Mouse (Mus musculus) T-cell, adult 66 days (primary cell): ENCODE measurements around the gene Zfyve26. TPM values are rescaled to one million over a fixed set of nuclear protein-coding genes. Genes with fewer than 3 reads are reported as not detected.

Source experiments
- total RNA-seq, 2 experiments: library from RNA; stranded (reverse); gene quantifications; 3 replicates in 1 of 2; 4 replicates in 1 of 2; pipeline ENCODE4 v1.2.4; 2023

The Zfyve26 gene
- 10 to 100 TPM; 78.1 to 80.6 TPM for total RNA-seq

GRCm38 (mm10) chr12:79296126-79296816 lies at the start of gene Zfyve26:
TSS of gene Zfyve26 (minus strand) at chr12:79296304.

DNA sequence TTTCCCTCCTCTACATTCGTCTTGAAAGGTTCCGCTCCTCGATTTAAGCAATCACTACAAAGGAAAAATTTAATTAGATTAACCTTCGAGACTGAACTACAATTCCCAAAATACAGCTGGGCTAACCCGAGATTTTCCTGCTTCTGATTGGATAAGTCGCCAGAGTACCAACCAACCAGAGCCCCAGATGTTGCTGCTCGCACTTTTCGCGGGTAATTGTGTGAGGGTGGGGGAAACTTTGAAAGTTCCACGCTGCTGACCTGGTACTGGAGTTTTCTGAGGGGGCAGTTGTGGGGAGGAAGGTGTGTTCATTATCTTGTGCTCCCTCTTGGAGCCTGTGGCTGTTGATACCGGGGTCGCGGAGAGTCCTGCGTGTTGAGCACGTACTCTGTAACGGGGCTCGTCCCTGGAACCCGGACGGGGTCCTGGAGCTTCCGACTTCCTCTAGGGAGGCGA lies 1.0 kb upstream of the Zfyve26 start, which contains the start of gene Rad51b:
Rad51b (plus strand) TSS at position 162 of the 456 bp plus-strand sequence.

DNA sequence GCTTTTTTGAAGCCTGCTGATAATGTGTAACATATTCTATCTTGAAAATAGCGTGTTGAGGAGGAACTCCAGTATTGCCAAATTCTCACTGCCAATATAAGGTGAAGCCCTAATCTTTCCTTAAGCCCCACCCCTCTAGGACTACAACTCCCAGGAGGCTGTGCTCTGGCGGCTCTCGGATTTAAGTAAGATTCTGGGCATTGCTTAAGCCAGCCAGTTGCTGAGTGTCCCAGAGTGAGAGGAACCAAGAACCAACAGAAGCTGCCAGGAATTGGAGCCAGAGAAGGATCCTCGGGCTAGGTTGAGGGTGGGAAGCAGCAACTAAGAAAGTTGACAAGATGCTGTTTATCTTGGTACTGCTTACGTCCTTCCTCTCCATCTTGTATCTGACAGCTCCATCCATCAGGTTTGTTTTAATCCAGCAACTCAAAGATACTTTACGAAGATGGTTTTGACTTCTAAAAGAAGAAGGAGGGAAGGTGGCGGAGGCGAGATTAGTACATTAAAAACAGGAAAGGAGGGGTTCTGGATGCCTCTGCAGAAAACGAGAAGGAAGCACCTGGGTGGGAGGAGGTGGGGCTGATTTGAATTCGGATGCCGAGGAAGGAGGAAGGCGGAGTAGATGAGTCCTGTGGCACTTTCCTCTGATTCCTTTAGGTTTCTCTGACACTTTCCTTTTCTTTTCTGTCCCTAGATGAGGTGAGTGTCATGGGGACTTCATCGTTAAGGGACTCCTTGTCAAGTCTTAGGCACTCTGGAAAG lies 87.2 kb downstream of the Zfyve26 start, which contains the start of gene Rdh12:
Rdh12 (plus strand) TSS at position 212 of the 762 bp plus-strand sequence.

GRCm38 (mm10) chr12:79192193-79192592 lies 103.9 kb downstream of the Zfyve26 start, which contains the start of gene Rdh11:
TSS of gene Rdh11 (minus strand) at chr12:79192293.

Other genes starting within 250 kb of the Zfyve26 start
- 1 to 10 TPM; 7.1 TPM for gene Pigh, start 206.7 kb downstream of the Zfyve26 start, total RNA-seq
- not detected for gene Arg2, start 165.5 kb downstream of the Zfyve26 start, total RNA-seq
- 10 to 100 TPM; 78.3 to 79.4 TPM for gene Vti1b, start 123.6 kb downstream of the Zfyve26 start, total RNA-seq
- 10 to 100 TPM; 17.3 to 18.9 TPM for gene Rdh11, start 104.0 kb downstream of the Zfyve26 start, total RNA-seq
- 1 to 10 TPM; 1.7 to 2.9 TPM for gene Rdh12, start 87.4 kb downstream of the Zfyve26 start, total RNA-seq
- gene Rad51b, start 978 bp upstream of the Zfyve26 start, total RNA-seq, result under 1 TPM; 0.32 to 0.47 TPM